8 mouse cellular contexts compared by ENCODE assay signal in genomic region chr6:134640485-134641475, GRCm38 (mm10). TPM values are rescaled to one million over a fixed set of nuclear protein-coding genes. Genes with fewer than 3 reads are reported as not detected.
DNase-seq lines count a peak whose midpoint lies in the region; ATAC-seq and TF ChIP-seq lines count a peak whose summit lies in the region.

No protein-coding gene starts in this region.

- H3K4me2 ChIP-seq in heart, embryonic 15.5 days: peak overlapping the region; percentile 77
- H3K4me2 ChIP-seq in liver, embryonic 14.5 days (ENCODE audit: low read depth): peak overlapping the region; percentile 92
- peak overlapping the region; percentile 67 for H3K4me2 ChIP-seq in neural tube, embryonic 11.5 days (ENCODE audit: low read depth)
- peak overlapping the region; percentile 83 for H3K4me2 ChIP-seq in stomach, postnatal 0 days (replicated peaks; ENCODE audit: low read depth)

- H3K4me1 ChIP-seq in heart, embryonic 15.5 days (replicated peaks): peaks cover 6% of the 10 kb centered on the region
- peaks cover 9% of the 10 kb centered on the region in 2 experiments for H3K4me1 ChIP-seq in liver, embryonic 14.5 days (replicated peaks; ENCODE audit: control insufficient read depth in 2 of 2, insufficient read depth in 2 of 2, low read length in 1 of 2)
- H3K4me1 ChIP-seq in neural tube, embryonic 11.5 days (ENCODE audit: control insufficient read depth, insufficient read depth, low read length): peaks cover 2% of the 10 kb centered on the region; the same call in 1 of the 2 replicates
- H3K4me1 ChIP-seq in stomach, postnatal 0 days (replicated peaks; ENCODE audit: control insufficient read depth, insufficient read depth): no peaks in the 10 kb centered on the region

- peak; percentile 66 for TF ChIP-seq CTCF in liver, embryonic 14.5 days (IDR thresholded peaks at IDR 0.05; ENCODE audit: low read depth)
- TF ChIP-seq CTCF in stomach, postnatal 0 days (IDR thresholded peaks at IDR 0.05; ENCODE audit: low read depth): peak; percentile 82

- no peaks in the 10 kb centered on the region for H3K9me3 ChIP-seq in heart, embryonic 15.5 days (replicated peaks)
- no peaks in the 10 kb centered on the region for H3K9me3 ChIP-seq in liver, embryonic 14.5 days (ENCODE audit: control insufficient read depth, low read length)
- H3K9me3 ChIP-seq in neural tube, embryonic 11.5 days (ENCODE audit: control insufficient read depth, low read length): no peaks in the 10 kb centered on the region
- no peaks in the 10 kb centered on the region for H3K9me3 ChIP-seq in stomach, postnatal 0 days (ENCODE audit: control insufficient read depth, low read length)

- no peaks in the 10 kb centered on the region for H3K27me3 ChIP-seq in heart, embryonic 15.5 days
- H3K27me3 ChIP-seq in liver, embryonic 14.5 days (ENCODE audit: control insufficient read depth, insufficient read depth, low read length): no peaks in the 10 kb centered on the region
- H3K27me3 ChIP-seq in neural tube, embryonic 11.5 days (ENCODE audit: control insufficient read depth, insufficient read depth, low read length): no peaks in the 10 kb centered on the region
- H3K27me3 ChIP-seq in stomach, postnatal 0 days (ENCODE audit: control insufficient read depth, insufficient read depth, low read length): no peaks in the 10 kb centered on the region

- peak; percentile 90 for DNase-seq in c-Kit-negative CD71-positive TER-119-positive erythroid progenitor cells, embryonic 14.5 days (ENCODE audit: low read depth, low spot score)
- peak; percentile 82 for DNase-seq in fibroblast of lung, adult 2 months (ENCODE audit: low read depth)
- DNase-seq in kidney, postnatal 25 days: peak; percentile 94 to 97
- DNase-seq in liver, embryonic 14.5 days (ENCODE audit: low read depth in 3 of 3, low spot score in 3 of 3): peak; percentile 87 to 90 (median 88)
- peak; percentile 97 for DNase-seq in neural tube, embryonic 11.5 days (ENCODE audit: low spot score)
- peak; percentile 96 for DNase-seq in stomach, postnatal 0 days (ENCODE audit: low spot score)

- no peaks in the 10 kb centered on the region for H3K36me3 ChIP-seq in heart, embryonic 15.5 days
- no peaks in the 10 kb centered on the region for H3K36me3 ChIP-seq in liver, embryonic 14.5 days (replicated peaks; ENCODE audit: control insufficient read depth, insufficient read depth, low read depth)
- H3K36me3 ChIP-seq in neural tube, embryonic 11.5 days (ENCODE audit: control insufficient read depth, insufficient read depth, low read length): no peaks in the 10 kb centered on the region
- no peaks in the 10 kb centered on the region for H3K36me3 ChIP-seq in stomach, postnatal 0 days (ENCODE audit: control insufficient read depth, insufficient read depth, low read length)

- peak overlapping the region; percentile 84 for H3K9ac ChIP-seq in heart, embryonic 15.5 days
- peak overlapping the region; percentile 89 for H3K9ac ChIP-seq in liver, embryonic 14.5 days (replicated peaks)
- H3K9ac ChIP-seq in neural tube, embryonic 11.5 days (ENCODE audit: low read length): peak overlapping the region; percentile 92
- peak overlapping the region; percentile 80 for H3K9ac ChIP-seq in stomach, postnatal 0 days (ENCODE audit: low read length)

- H3K27ac ChIP-seq in heart, embryonic 15.5 days: peak overlapping the region; percentile 80
- peak overlapping the region; percentile 73 for H3K27ac ChIP-seq in liver, embryonic 14.5 days
- H3K27ac ChIP-seq in neural tube, embryonic 11.5 days (ENCODE audit: low read depth, low read length): peak overlapping the region; percentile 81
- peak overlapping the region; percentile 89 for H3K27ac ChIP-seq in stomach, postnatal 0 days (replicated peaks)

- 2% methylated on average over 65 of the region's 65 CpGs for WGBS in heart, embryonic 15.5 days
- 3% methylated on average over 65 of the region's 65 CpGs for WGBS in liver, embryonic 14.5 days (ENCODE audit: insufficient replicate concordance)
- WGBS in neural tube, embryonic 11.5 days: 1% methylated on average over 65 of the region's 65 CpGs
- 2% methylated on average over 53 of the region's 65 CpGs for WGBS in stomach, postnatal 0 days

- H3K4me3 ChIP-seq in heart, embryonic 15.5 days: peak overlapping the region; percentile 76
- peak overlapping the region; percentile 83 to 91 for H3K4me3 ChIP-seq in liver, embryonic 14.5 days (ENCODE audit: insufficient read depth in 1 of 2, low read depth in 2 of 2, low read length in 2 of 2)
- H3K4me3 ChIP-seq in neural tube, embryonic 11.5 days (ENCODE audit: low read depth, low read length): peak overlapping the region; percentile 86
- peak overlapping the region; percentile 85 for H3K4me3 ChIP-seq in stomach, postnatal 0 days (ENCODE audit: low read depth, low read length)

- ATAC-seq in CD4-positive, CD25-positive, alpha-beta regulatory T cell, adult 4 months: peak; percentile 99
- peak; percentile 95 for ATAC-seq in heart, embryonic 15.5 days (replicated peaks; ENCODE audit: insufficient number of reproducible peaks, insufficient read depth, low FRiP score, low read depth)
- peak; percentile 98 for ATAC-seq in liver, embryonic 14.5 days (ENCODE audit: insufficient read depth)
- peak; percentile 99 for ATAC-seq in neural tube, embryonic 11.5 days (ENCODE audit: insufficient read depth, low FRiP score, low TSS enrichment)
- ATAC-seq in stomach, postnatal 0 days (ENCODE audit: low FRiP score, low TSS enrichment): peak; percentile 99

- no peak for TF ChIP-seq EP300 in liver, embryonic 14.5 days (IDR thresholded peaks at IDR 0.05; ENCODE audit: low read depth)
- TF ChIP-seq EP300 in stomach, postnatal 0 days (optimal IDR thresholded peaks at IDR 0.05): peak; percentile 38

RNA-seq across cellular contexts. Expression of gene Borcs5, which starts 1.5 kb away (rescaled TPM):
- polyA plus RNA-seq in CD4-positive, CD25-positive, alpha-beta regulatory T cell, adult 4 months (2017; shearing (Covaris generic)): 10 to 100 TPM in 1 of 2 experiments, 1 to 10 TPM in 1; 9.2 to 10.6 TPM
- 14.0 and 16.5 TPM in 2 replicates for polyA plus RNA-seq in heart, embryonic 15.5 days (2015; fragmentation: Nextera tagmentation; extraction: Ambion mirVana)
- 4.5 and 4.7 TPM in 2 replicates for polyA plus RNA-seq in liver, embryonic 14.5 days (2012; rRNA removed)
- polyA plus RNA-seq in liver, embryonic 14.5 days (2014; fragmentation: Nextera tagmentation; extraction: Ambion mirVana): 8.0 and 9.3 TPM in 2 replicates
- polyA plus RNA-seq in neural tube, embryonic 11.5 days (2014; fragmentation: Nextera tagmentation; extraction: Ambion mirVana): 27.8 and 32.1 TPM in 2 replicates
- polyA plus RNA-seq in stomach, postnatal 0 days (2015; fragmentation: Nextera tagmentation; extraction: Ambion mirVana): 17.7 and 20.7 TPM in 2 replicates

RNA-seq across cellular contexts. Expression of gene Mansc1, which starts 8.5 kb away (rescaled TPM):
- polyA plus RNA-seq in CD4-positive, CD25-positive, alpha-beta regulatory T cell, adult 4 months (2017; shearing (Covaris generic)): 10 to 100 TPM; 11.2 to 11.3 TPM
- 5.8 and 7.1 TPM in 2 replicates for polyA plus RNA-seq in heart, embryonic 15.5 days (2015; fragmentation: Nextera tagmentation; extraction: Ambion mirVana)
- 0.55 and 0.56 TPM in 2 replicates for polyA plus RNA-seq in liver, embryonic 14.5 days (2012; rRNA removed)
- polyA plus RNA-seq in liver, embryonic 14.5 days (2014; fragmentation: Nextera tagmentation; extraction: Ambion mirVana): 0.52 and 0.64 TPM in 2 replicates
- polyA plus RNA-seq in neural tube, embryonic 11.5 days (2014; fragmentation: Nextera tagmentation; extraction: Ambion mirVana): 0.55 and 0.72 TPM in 2 replicates
- 17.1 and 18.2 TPM in 2 replicates for polyA plus RNA-seq in stomach, postnatal 0 days (2015; fragmentation: Nextera tagmentation; extraction: Ambion mirVana)

Comparison
In these comparisons a context has a peak if more than half of its experiments do, and no peak if none do; other contexts are left out.
1. Peak in every context shown above with its lines: DNase-seq, ATAC-seq, H3K4me3 ChIP-seq and H3K27ac ChIP-seq.